Mouse (Mus musculus): ENCODE results near the gene Sgca.

The Sgca gene

DNA sequence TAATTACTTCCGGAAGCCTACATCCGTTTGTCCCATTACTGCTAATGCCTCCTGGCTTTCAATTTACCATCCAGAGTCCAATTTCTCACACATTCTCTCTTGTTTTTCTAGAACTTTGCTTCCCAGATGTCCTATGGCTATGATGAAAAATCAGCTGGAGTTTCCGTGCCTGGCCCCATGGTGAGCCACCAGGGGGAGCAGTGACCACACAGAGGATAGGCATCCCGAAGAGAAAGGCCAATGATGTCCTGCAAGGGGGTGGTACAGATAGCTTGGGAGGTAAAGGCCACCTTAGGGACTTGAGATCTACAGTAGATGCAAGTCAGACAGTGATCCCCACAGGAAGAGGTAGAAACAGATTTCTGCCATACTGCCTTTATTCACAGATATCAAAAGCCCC, 36.8 kb downstream of the Sgca start:
- no peak overlapping the region for H3K4me3 ChIP-seq (replicated peaks; ENCODE audit: low read length)
- no peaks in the 10 kb centered on the region for H3K9me3 ChIP-seq (ENCODE audit: low read length)
- peaks cover 28% of the 10 kb centered on the region for H3K4me1 ChIP-seq (replicated peaks; ENCODE audit: low read depth, low read length)
- no peaks in the 10 kb centered on the region for H3K36me3 ChIP-seq (ENCODE audit: insufficient read depth, low read length)
- no peak for TF ChIP-seq POU5F1 (IDR thresholded peaks at IDR 0.05; ENCODE audit: borderline replicate concordance, low read length)
- TF ChIP-seq NANOG (IDR thresholded peaks at IDR 0.05; ENCODE audit: borderline replicate concordance, low read length): no peak
- TF ChIP-seq CTCF (conservative IDR thresholded peaks at IDR 0.05; ENCODE audit: low read length): peak; percentile 85
- H3K27me3 ChIP-seq (ENCODE audit: insufficient read depth, low read length): peaks cover 92% of the 10 kb centered on the region

DNA sequence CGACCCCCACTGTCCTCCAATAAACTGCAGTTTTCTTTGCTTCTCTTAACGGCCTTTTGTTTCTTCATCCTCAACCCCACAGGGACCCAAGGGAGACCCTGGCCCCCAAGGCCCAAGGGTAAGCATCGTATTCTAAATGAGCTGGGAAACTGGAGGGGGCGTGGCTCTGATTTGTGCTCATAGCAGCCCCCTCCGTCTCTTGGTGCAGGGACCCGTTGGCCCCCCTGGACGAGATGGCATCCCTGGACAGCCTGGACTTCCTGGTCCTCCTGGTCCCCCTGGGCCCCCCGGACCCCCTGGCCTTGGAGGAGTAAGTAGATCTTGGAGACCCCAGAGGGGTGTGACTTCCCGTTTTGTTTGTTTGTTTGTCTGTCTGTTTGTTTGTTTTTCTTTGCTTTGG, 37.8 kb downstream of the Sgca start:
- Histone ChIP-seq H3K4me3 (replicated peaks; ENCODE audit: low read length) (0 out of 2 replicates have a peak overlapping the region, but pooled peaks have one; percentile 20), H3K27me3 (ENCODE audit: insufficient read depth, low read length) (peaks cover 92% of the 10 kb centered on the region), H3K4me1 (replicated peaks; ENCODE audit: low read depth, low read length) (peaks cover 38% of the 10 kb centered on the region), H3K36me3 (ENCODE audit: insufficient read depth, low read length) (no peaks in the 10 kb centered on the region), H3K9me3 (ENCODE audit: low read length) (no peaks in the 10 kb centered on the region)
- TF ChIP-seq POU5F1 (IDR thresholded peaks at IDR 0.05; ENCODE audit: borderline replicate concordance, low read length): no peak
- TF ChIP-seq CTCF (conservative IDR thresholded peaks at IDR 0.05; ENCODE audit: low read length): no peak
- no peak for TF ChIP-seq NANOG (IDR thresholded peaks at IDR 0.05; ENCODE audit: borderline replicate concordance, low read length)

DNA sequence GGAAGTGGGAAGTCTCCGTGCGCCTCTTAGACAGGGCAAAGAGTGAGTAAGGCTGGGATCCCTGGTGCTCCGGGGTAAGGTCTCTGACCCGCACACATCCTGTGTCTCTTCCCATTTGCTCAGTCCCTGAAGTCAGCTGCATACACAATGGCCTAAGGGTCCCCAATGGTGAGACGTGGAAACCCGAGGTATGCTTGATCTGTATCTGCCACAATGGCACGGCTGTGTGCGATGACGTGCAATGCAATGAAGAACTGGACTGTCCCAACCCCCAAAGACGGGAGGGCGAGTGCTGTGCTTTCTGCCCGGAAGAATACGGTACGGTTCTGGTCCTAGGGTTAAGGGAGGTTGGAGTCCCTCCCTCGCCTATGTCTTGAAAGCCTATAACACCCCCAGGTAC, 38.3 kb downstream of the Sgca start:
- Histone ChIP-seq H3K9me3 (ENCODE audit: low read length) (no peaks in the 10 kb centered on the region), H3K4me3 (replicated peaks; ENCODE audit: low read length) (peak overlapping the region; percentile 75), H3K27me3 (ENCODE audit: insufficient read depth, low read length) (peaks cover 92% of the 10 kb centered on the region), H3K4me1 (replicated peaks; ENCODE audit: low read depth, low read length) (peaks cover 43% of the 10 kb centered on the region), H3K36me3 (ENCODE audit: insufficient read depth, low read length) (no peaks in the 10 kb centered on the region)
- no peak for TF ChIP-seq NANOG (IDR thresholded peaks at IDR 0.05; ENCODE audit: borderline replicate concordance, low read length)
- no peak for TF ChIP-seq POU5F1 (IDR thresholded peaks at IDR 0.05; ENCODE audit: borderline replicate concordance, low read length)
- no peak for TF ChIP-seq CTCF (conservative IDR thresholded peaks at IDR 0.05; ENCODE audit: low read length)

DNA sequence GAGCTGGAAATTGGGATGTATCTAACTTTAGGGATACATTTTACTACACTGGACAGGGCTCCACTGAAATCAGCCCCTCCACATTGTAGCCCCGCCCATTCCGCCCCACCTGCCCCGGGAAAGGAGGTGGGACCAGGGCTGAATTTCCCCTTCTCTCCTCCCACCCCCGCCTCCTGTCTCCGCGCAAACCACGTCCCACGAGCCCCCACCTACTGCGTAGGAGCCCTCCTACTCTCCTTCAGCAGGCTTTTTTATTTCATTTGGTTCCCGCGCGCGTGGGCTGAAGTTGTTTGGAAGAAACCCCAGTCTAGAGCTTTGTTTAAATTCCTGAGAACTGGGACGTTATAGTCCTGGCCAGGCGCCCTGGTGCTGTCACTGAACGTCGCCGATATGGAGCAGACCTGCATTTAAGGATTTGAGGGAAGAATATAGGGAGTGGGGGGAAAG, 38.8 kb downstream of the Sgca start:
- no peak for TF ChIP-seq CTCF (conservative IDR thresholded peaks at IDR 0.05; ENCODE audit: low read length)
- no peak for TF ChIP-seq NANOG (IDR thresholded peaks at IDR 0.05; ENCODE audit: borderline replicate concordance, low read length)
- TF ChIP-seq POU5F1 (IDR thresholded peaks at IDR 0.05; ENCODE audit: borderline replicate concordance, low read length): no peak
- H3K36me3 ChIP-seq (ENCODE audit: insufficient read depth, low read length): no peaks in the 10 kb centered on the region

DNA sequence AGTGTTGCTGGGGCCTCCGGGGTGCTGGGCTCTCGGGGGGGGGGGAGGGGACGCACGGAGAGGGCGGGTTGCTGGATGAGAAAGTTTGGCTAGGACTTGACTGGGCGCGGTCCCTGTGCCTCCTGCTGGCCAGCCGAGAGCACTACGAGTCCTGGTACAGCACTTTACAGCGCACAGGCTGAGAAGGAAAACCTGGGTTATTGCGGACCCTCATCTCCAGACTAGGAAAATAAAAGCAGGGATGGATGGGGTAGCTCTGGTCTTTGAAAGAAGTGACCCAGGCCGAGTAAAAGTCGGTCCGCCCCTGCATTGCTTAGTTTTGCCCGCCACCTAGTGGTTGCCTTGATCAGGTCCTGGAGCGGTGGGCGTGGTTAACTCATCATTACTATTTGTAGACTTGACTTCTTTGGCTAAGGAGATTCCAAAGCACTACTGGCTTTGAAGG, 39.3 kb downstream of the Sgca start:
- Histone ChIP-seq H3K4me1 (replicated peaks; ENCODE audit: low read depth, low read length) (peaks cover 45% of the 10 kb centered on the region), H3K4me3 (replicated peaks; ENCODE audit: low read length) (peak overlapping the region; percentile 75), H3K9me3 (ENCODE audit: low read length) (no peaks in the 10 kb centered on the region), H3K36me3 (ENCODE audit: insufficient read depth, low read length) (no peaks in the 10 kb centered on the region), H3K27me3 (ENCODE audit: insufficient read depth, low read length) (peaks cover 92% of the 10 kb centered on the region)
- no peak for TF ChIP-seq NANOG (IDR thresholded peaks at IDR 0.05; ENCODE audit: borderline replicate concordance, low read length)
- peak; percentile 80 for TF ChIP-seq CTCF (conservative IDR thresholded peaks at IDR 0.05; ENCODE audit: low read length)

More for the DNA sequence above, 38.8 kb downstream of the Sgca start:
- H3K4me1 ChIP-seq (replicated peaks; ENCODE audit: low read depth, low read length): peaks cover 45% of the 10 kb centered on the region
- peaks cover 92% of the 10 kb centered on the region for H3K27me3 ChIP-seq (ENCODE audit: insufficient read depth, low read length)
- H3K4me3 ChIP-seq (replicated peaks; ENCODE audit: low read length): peak overlapping the region; percentile 75
- H3K9me3 ChIP-seq (ENCODE audit: low read length): no peaks in the 10 kb centered on the region

DNA sequence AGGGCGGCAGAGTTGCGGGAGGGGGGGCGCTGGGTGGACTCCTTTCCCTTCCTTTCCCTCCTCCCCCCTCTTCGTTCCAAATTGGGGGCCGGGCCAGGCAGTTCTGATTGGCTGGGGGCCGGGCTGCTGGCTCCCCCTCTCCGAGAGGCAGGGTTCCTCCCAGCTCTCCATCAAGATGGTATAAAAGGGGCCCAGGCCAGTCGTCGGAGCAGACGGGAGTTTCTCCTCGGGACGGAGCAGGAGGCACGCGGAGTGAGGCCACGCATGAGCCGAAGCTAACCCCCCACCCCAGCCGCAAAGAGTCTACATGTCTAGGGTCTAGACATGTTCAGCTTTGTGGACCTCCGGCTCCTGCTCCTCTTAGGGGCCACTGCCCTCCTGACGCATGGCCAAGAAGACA, 40.1 kb downstream of the Sgca start, which contains the start of gene Col1a1:
Gene Col1a1 (plus strand): TSS at position 180 of the 400 bp plus-strand sequence.
- H3K27me3 ChIP-seq (ENCODE audit: insufficient read depth, low read length): peaks cover 89% of the 10 kb centered on the region
- TF ChIP-seq POU5F1 (IDR thresholded peaks at IDR 0.05; ENCODE audit: borderline replicate concordance, low read length) (no peak), NANOG (IDR thresholded peaks at IDR 0.05; ENCODE audit: borderline replicate concordance, low read length) (no peak), CTCF (conservative IDR thresholded peaks at IDR 0.05; ENCODE audit: low read length) (no peak)
- peak within 1 kb of the TSS; percentile 75 for H3K4me3 ChIP-seq (replicated peaks; ENCODE audit: low read length)
- peaks cover 45% of the 10 kb centered on the region for H3K4me1 ChIP-seq (replicated peaks; ENCODE audit: low read depth, low read length)
- no peaks in the 10 kb centered on the region for H3K36me3 ChIP-seq (ENCODE audit: insufficient read depth, low read length)
- no peaks in the 10 kb centered on the region for H3K9me3 ChIP-seq (ENCODE audit: low read length)

DNA sequence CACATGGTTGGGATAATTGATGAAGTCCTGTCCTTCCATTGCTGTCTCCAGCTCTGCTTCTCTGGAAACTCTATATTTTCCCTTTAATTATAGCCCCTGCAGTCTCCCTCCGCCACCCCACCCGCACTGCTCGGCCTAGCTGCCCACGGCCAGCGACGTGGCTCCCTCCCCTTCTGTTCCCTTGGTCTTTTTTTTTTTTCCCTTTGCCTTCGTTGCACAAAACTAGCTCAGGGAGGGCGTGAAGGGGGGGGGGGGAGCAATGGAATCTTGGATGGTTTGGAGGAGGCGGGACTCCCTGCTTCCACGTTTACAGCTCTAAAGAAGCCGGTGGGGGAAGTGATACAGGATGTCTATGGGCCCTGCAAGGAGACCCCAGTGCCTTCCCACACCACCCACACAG, 41.6 kb downstream of the Sgca start:
- Histone ChIP-seq H3K4me1 (replicated peaks; ENCODE audit: low read depth, low read length) (peaks cover 60% of the 10 kb centered on the region), H3K9me3 (ENCODE audit: low read length) (no peaks in the 10 kb centered on the region), H3K27me3 (ENCODE audit: insufficient read depth, low read length) (peaks cover 83% of the 10 kb centered on the region), H3K36me3 (ENCODE audit: insufficient read depth, low read length) (no peaks in the 10 kb centered on the region), H3K4me3 (replicated peaks; ENCODE audit: low read length) (no peak overlapping the region)
- TF ChIP-seq NANOG (IDR thresholded peaks at IDR 0.05; ENCODE audit: borderline replicate concordance, low read length) (no peak), POU5F1 (IDR thresholded peaks at IDR 0.05; ENCODE audit: borderline replicate concordance, low read length) (no peak)

DNA sequence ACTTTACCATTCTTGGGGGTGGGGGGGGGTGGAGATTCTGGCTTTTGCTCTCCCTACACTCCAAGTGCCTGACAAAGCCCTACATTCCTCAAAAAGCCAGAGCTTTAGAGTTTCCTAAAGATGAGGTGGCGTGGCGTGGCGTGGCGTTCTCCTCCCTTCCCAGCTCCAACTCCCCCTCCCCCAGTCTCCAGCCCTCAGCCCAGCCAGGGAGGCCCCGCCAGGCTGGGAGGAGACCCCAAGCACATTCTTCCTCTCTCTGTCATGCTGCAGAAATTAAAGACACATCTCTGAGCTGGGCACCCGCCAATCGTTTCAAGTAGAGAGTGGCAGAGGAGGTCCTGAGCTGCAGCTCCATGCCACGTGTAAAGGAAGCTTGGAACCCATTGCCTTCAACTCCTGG, 42.5 kb downstream of the Sgca start:
- no peak for TF ChIP-seq CTCF (conservative IDR thresholded peaks at IDR 0.05; ENCODE audit: low read length)
- no peak for TF ChIP-seq NANOG (IDR thresholded peaks at IDR 0.05; ENCODE audit: borderline replicate concordance, low read length)
- TF ChIP-seq POU5F1 (IDR thresholded peaks at IDR 0.05; ENCODE audit: borderline replicate concordance, low read length): no peak
- Histone ChIP-seq H3K4me3 (replicated peaks; ENCODE audit: low read length) (peak overlapping the region; percentile 20; the same call in 1 of the 2 replicates), H3K9me3 (ENCODE audit: low read length) (no peaks in the 10 kb centered on the region), H3K4me1 (replicated peaks; ENCODE audit: low read depth, low read length) (peaks cover 69% of the 10 kb centered on the region), H3K27me3 (ENCODE audit: insufficient read depth, low read length) (peaks cover 76% of the 10 kb centered on the region), H3K36me3 (ENCODE audit: insufficient read depth, low read length) (no peaks in the 10 kb centered on the region)

DNA sequence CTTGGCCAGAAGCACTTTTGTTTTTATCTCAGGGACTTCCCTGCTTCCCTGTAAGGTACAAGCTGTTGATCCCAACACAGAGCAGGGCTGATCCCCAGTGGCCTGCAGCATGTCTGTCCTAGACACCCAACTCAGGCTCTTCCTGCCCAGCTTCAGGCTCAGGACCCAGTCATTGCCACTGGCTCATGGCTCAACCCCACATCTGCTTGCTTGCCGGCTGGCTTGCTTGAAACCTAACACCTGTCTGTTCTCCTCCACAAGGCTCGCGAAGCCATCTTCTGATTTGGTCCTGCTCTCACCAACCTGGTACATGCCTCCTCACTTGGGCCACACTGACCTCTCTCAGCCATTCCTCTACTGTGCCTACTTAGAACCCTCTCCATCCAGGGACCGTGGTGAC, 46.0 kb downstream of the Sgca start:
- Histone ChIP-seq H3K27me3 (ENCODE audit: insufficient read depth, low read length) (peaks cover 72% of the 10 kb centered on the region), H3K36me3 (ENCODE audit: insufficient read depth, low read length) (no peaks in the 10 kb centered on the region), H3K4me3 (replicated peaks; ENCODE audit: low read length) (no peak overlapping the region), H3K4me1 (replicated peaks; ENCODE audit: low read depth, low read length) (peaks cover 57% of the 10 kb centered on the region), H3K9me3 (ENCODE audit: low read length) (no peaks in the 10 kb centered on the region)
- TF ChIP-seq CTCF (conservative IDR thresholded peaks at IDR 0.05; ENCODE audit: low read length): no peak
- no peak for TF ChIP-seq NANOG (IDR thresholded peaks at IDR 0.05; ENCODE audit: borderline replicate concordance, low read length)
- no peak for TF ChIP-seq POU5F1 (IDR thresholded peaks at IDR 0.05; ENCODE audit: borderline replicate concordance, low read length)
